Mouse (Mus musculus) spleen, adult 2 months (tissue): ENCODE results near the gene Fam89a.

Experiments used
- CTCF ChIP-seq: fragments of 200-500 bp; IDR thresholded peaks from 2 replicates; pipeline ENCODE4 v1.5.1; 2011; ENCODE audit warnings: mild to moderate bottlenecking, inconsistent platforms; ENCODE audit not compliant: insufficient read depth, insufficient read length, insufficient replicate concordance; ENCODE audit errors: extremely low read depth
- POLR2A ChIP-seq: fragments of 200-500 bp; IDR thresholded peaks from 2 replicates; pipeline ENCODE4 v1.6.1; 2011; ENCODE audit warnings: low read depth, low read length, inconsistent platforms

GRCm38 (mm10) chr8:124715736-124716135 is 35.9 kb downstream of the Fam89a start:
- no peak for TF ChIP-seq CTCF
- no peak for TF ChIP-seq POLR2A
